Mouse (Mus musculus): Measurements from ENCODE around the gene Trim3.

Trim3 gene

GRCm38 (mm10) chr7:105608467-105608866 lies 24.9 kb downstream of the Trim3 start:
- no peak for DNase-seq (ENCODE audit: low spot score)

GRCm38 (mm10) chr7:105602860-105603623 lies 30.3 kb downstream of the Trim3 start:
- peak; percentile 28 for DNase-seq (ENCODE audit: low spot score)

GRCm38 (mm10) chr7:105590097-105590496 lies 43.3 kb downstream of the Trim3 start:
- DNase-seq (ENCODE audit: low spot score): no peak

GRCm38 (mm10) chr7:105588325-105588912 lies 45.0 kb downstream of the Trim3 start:
- DNase-seq (ENCODE audit: low spot score): no peak

- DNase-seq (ENCODE audit: low spot score): no peak
Observed at GRCm38 (mm10) chr7:105581959-105582358, 51.4 kb downstream of the Trim3 start.

GRCm38 (mm10) chr7:105581094-105581703 lies 52.2 kb downstream of the Trim3 start, which contains the start of gene Apbb1:
TSS of gene Apbb1 (minus strand) at chr7:105581653.
- DNase-seq (ENCODE audit: low spot score): peak; percentile 72

GRCm38 (mm10) chr7:105580627-105581089 lies 52.7 kb downstream of the Trim3 start:
- DNase-seq (ENCODE audit: low spot score): peak; percentile 20

GRCm38 (mm10) chr7:105578481-105578880 lies 54.9 kb downstream of the Trim3 start:
- DNase-seq (ENCODE audit: low spot score): no peak

- DNase-seq (ENCODE audit: low spot score): no peak
Observed at GRCm38 (mm10) chr7:105577377-105577871, 55.9 kb downstream of the Trim3 start.

GRCm38 (mm10) chr7:105576166-105576748 lies 57.1 kb downstream of the Trim3 start:
- no peak for DNase-seq (ENCODE audit: low spot score)

GRCm38 (mm10) chr7:105574537-105574936 lies 58.8 kb downstream of the Trim3 start:
- DNase-seq (ENCODE audit: low spot score): no peak

- DNase-seq (ENCODE audit: low spot score): no peak
Observed at GRCm38 (mm10) chr7:105572949-105573348, 60.4 kb downstream of the Trim3 start.

- no peak for DNase-seq (ENCODE audit: low spot score)
Observed at GRCm38 (mm10) chr7:105570756-105571155, 62.6 kb downstream of the Trim3 start.

- no peak for DNase-seq (ENCODE audit: low spot score)
Observed at GRCm38 (mm10) chr7:105569512-105570496, 63.6 kb downstream of the Trim3 start.

- no peak for DNase-seq (ENCODE audit: low spot score)
Observed at GRCm38 (mm10) chr7:105568988-105569471, 64.3 kb downstream of the Trim3 start.

GRCm38 (mm10) chr7:105568583-105568982 lies 64.8 kb downstream of the Trim3 start:
- no peak for DNase-seq (ENCODE audit: low spot score)

GRCm38 (mm10) chr7:105565071-105565836 lies 68.1 kb downstream of the Trim3 start:
- no peak for DNase-seq (ENCODE audit: low spot score)

- no peak for DNase-seq (ENCODE audit: low spot score)
Observed at GRCm38 (mm10) chr7:105563367-105563766, 70.0 kb downstream of the Trim3 start.

GRCm38 (mm10) chr7:105562317-105562716 lies 71.1 kb downstream of the Trim3 start:
- no peak for DNase-seq (ENCODE audit: low spot score)

- no peak for DNase-seq (ENCODE audit: low spot score)
Observed at GRCm38 (mm10) chr7:105559016-105559415, 74.4 kb downstream of the Trim3 start.
